Mouse (Mus musculus): ENCODE results near the gene Nupr1. TPM values are rescaled to one million over a fixed set of nuclear protein-coding genes. Genes with fewer than 3 reads are reported as not detected.

Gene Nupr1
- polyA plus RNA-seq, 1 experiment from 2014 or later = 0.28 TPM

GRCm38 (mm10) chr7:126576946-126577345 lies 53.7 kb downstream of the Nupr1 start:
- H3K36me3 ChIP-seq = peaks cover 45% of the 10 kb centered on the region
- no peak overlapping the region for H3K4me3 ChIP-seq (replicated peaks)
- no peak overlapping the region for H3K9ac ChIP-seq (replicated peaks)
- H3K4me1 ChIP-seq (replicated peaks) = peaks cover 5% of the 10 kb centered on the region; the same call in 1 of the 2 replicates
- no peaks in the 10 kb centered on the region for H3K9me3 ChIP-seq
- ATAC-seq (ENCODE audit: insufficient number of reproducible peaks, insufficient read depth, low FRiP score, low TSS enrichment, low read depth) = no peak
- 54% methylated on average over 8 of the region's 8 CpGs for WGBS
- H3K27ac ChIP-seq = no peak overlapping the region
- H3K4me2 ChIP-seq = no peak overlapping the region
- H3K27me3 ChIP-seq = no peaks in the 10 kb centered on the region

Small RNAs within 50 kb of the gene (microRNA-seq; reads per million reads assigned to microRNA genes)
- gene Mir7059 = 0.93 reads per million

Other genes starting within 250 kb of the Nupr1 start
- 2.9 and 3.2 TPM in 2 replicates for gene Nfatc2ip, start 234.1 kb downstream of the Nupr1 start, polyA plus RNA-seq (2016; fragmentation: Nextera tagmentation; extraction: Ambion mirVana)
- gene Cd19, start 216.0 kb downstream of the Nupr1 start, polyA plus RNA-seq (2016; fragmentation: Nextera tagmentation; extraction: Ambion mirVana) = not detected in 2 replicates
- 37.1 and 37.7 TPM in 2 replicates for gene Rabep2, start 202.1 kb downstream of the Nupr1 start, polyA plus RNA-seq (2016; fragmentation: Nextera tagmentation; extraction: Ambion mirVana)
- 52.5 and 54.1 TPM in 2 replicates for gene Atp2a1, start 167.8 kb downstream of the Nupr1 start, polyA plus RNA-seq (2016; fragmentation: Nextera tagmentation; extraction: Ambion mirVana)
- 57.8 and 59.9 TPM in 2 replicates for gene Sh2b1, start 155.4 kb downstream of the Nupr1 start, polyA plus RNA-seq (2016; fragmentation: Nextera tagmentation; extraction: Ambion mirVana)
- 137 and 140 TPM in 2 replicates for gene Tufm, start 143.5 kb downstream of the Nupr1 start, polyA plus RNA-seq (2016; fragmentation: Nextera tagmentation; extraction: Ambion mirVana)
- gene Atxn2l, start 127.4 kb downstream of the Nupr1 start, polyA plus RNA-seq (2016; fragmentation: Nextera tagmentation; extraction: Ambion mirVana) = 59.6 and 65.8 TPM in 2 replicates
- gene Eif3c, start 64.5 kb downstream of the Nupr1 start, polyA plus RNA-seq (2016; fragmentation: Nextera tagmentation; extraction: Ambion mirVana) = 202 and 205 TPM in 2 replicates
- gene Apobr, start 45.9 kb downstream of the Nupr1 start, polyA plus RNA-seq (2016; fragmentation: Nextera tagmentation; extraction: Ambion mirVana) = 0.56 and 0.90 TPM in 2 replicates
- 34.0 TPM in 2 replicates for gene Cln3, start 45.0 kb downstream of the Nupr1 start, polyA plus RNA-seq (2016; fragmentation: Nextera tagmentation; extraction: Ambion mirVana)
- not detected in 2 replicates for gene Il27, start 35.9 kb downstream of the Nupr1 start, polyA plus RNA-seq (2016; fragmentation: Nextera tagmentation; extraction: Ambion mirVana)
- 47.7 and 49.1 TPM in 2 replicates for gene Sgf29, start 18.4 kb upstream of the Nupr1 start, polyA plus RNA-seq (2016; fragmentation: Nextera tagmentation; extraction: Ambion mirVana)
- gene Sult1a1, start 45.6 kb upstream of the Nupr1 start, polyA plus RNA-seq (2016; fragmentation: Nextera tagmentation; extraction: Ambion mirVana) = 0.83 and 1.2 TPM in 2 replicates
- 145 and 156 TPM in 2 replicates for gene Bola2, start 64.5 kb upstream of the Nupr1 start, polyA plus RNA-seq (2016; fragmentation: Nextera tagmentation; extraction: Ambion mirVana)
- 14.5 and 14.7 TPM in 2 replicates for gene Slx1b, start 64.9 kb upstream of the Nupr1 start, polyA plus RNA-seq (2016; fragmentation: Nextera tagmentation; extraction: Ambion mirVana)
- gene Coro1a, start 76.9 kb upstream of the Nupr1 start, polyA plus RNA-seq (2016; fragmentation: Nextera tagmentation; extraction: Ambion mirVana) = 36.6 and 39.1 TPM in 2 replicates
- gene Mapk3, start 128.7 kb upstream of the Nupr1 start, polyA plus RNA-seq (2016; fragmentation: Nextera tagmentation; extraction: Ambion mirVana) = 36.4 and 38.5 TPM in 2 replicates
- gene Gdpd3, start 135.5 kb upstream of the Nupr1 start, polyA plus RNA-seq (2016; fragmentation: Nextera tagmentation; extraction: Ambion mirVana) = 1.3 and 2.4 TPM in 2 replicates
- 104 and 126 TPM in 2 replicates for gene Ypel3, start 146.1 kb upstream of the Nupr1 start, polyA plus RNA-seq (2016; fragmentation: Nextera tagmentation; extraction: Ambion mirVana)
- 0.50 and 0.68 TPM in 2 replicates for gene Tbx6, start 150.6 kb upstream of the Nupr1 start, polyA plus RNA-seq (2016; fragmentation: Nextera tagmentation; extraction: Ambion mirVana)
- gene Ppp4c, start 161.6 kb upstream of the Nupr1 start, polyA plus RNA-seq (2016; fragmentation: Nextera tagmentation; extraction: Ambion mirVana) = 378 and 401 TPM in 2 replicates
- gene Fam57b, start 166.8 kb upstream of the Nupr1 start, polyA plus RNA-seq (2016; fragmentation: Nextera tagmentation; extraction: Ambion mirVana) = 0.19 and 0.33 TPM in 2 replicates
- gene 4930451I11Rik, start 200.8 kb upstream of the Nupr1 start, polyA plus RNA-seq (2016; fragmentation: Nextera tagmentation; extraction: Ambion mirVana) = not detected in 2 replicates
- 1.5 and 2.3 TPM in 2 replicates for gene Doc2a, start 216.6 kb upstream of the Nupr1 start, polyA plus RNA-seq (2016; fragmentation: Nextera tagmentation; extraction: Ambion mirVana)
- gene Hirip3, start 231.1 kb upstream of the Nupr1 start, polyA plus RNA-seq (2016; fragmentation: Nextera tagmentation; extraction: Ambion mirVana) = 46.1 and 50.7 TPM in 2 replicates
- gene Ino80e, start 231.5 kb upstream of the Nupr1 start, polyA plus RNA-seq (2016; fragmentation: Nextera tagmentation; extraction: Ambion mirVana) = 93.3 and 101 TPM in 2 replicates